Mouse (Mus musculus) left cerebral cortex, postnatal 25 days (tissue): ENCODE measurements around the gene Zmat5. TPM values are rescaled to one million over a fixed set of nuclear protein-coding genes. Genes with fewer than 3 reads are reported as not detected.

Experiments
- DNase-seq, 2 experiments: peaks; one replicate each; pipeline ENCODE4 v3.0.0; 2022; ENCODE audit warnings: low spot score in 2 of 2, mixed read lengths in 1 of 2
- intact Hi-C: fragments of 180-260 bp; cut with DNase I; formaldehyde crosslinking; loops from one replicate; pipeline ENCODE4 v1.15.1; 2025
- total RNA-seq, 2 experiments: library from RNA; stranded (reverse); gene quantifications; 2 replicates each; pipeline ENCODE4 v1.2.3; 2021

The Zmat5 gene
- total RNA-seq, 2 experiments from 2014 or later = 27.8 to 30.8 TPM

DNA sequence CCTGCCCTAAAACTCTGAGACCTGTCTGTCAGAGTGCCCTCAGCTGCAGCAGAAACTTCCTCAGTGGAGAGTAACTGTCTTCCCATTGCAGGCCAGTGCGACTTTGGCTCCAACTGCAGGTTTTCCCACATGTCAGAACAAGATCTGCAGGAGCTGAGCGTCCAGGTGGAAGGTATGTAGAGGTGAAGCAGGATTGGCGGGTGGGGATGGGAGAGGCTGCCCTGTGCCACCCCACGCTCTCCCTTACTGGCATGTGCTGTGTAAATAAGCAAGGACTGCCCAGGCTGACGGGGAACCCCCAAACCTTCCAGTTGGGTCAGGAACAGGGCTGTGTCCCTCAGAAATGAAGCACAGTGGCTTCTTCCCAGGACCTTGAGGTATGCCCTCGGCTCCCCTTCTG lies 25.6 kb downstream of the Zmat5 start:
- intact Hi-C loops = no loop called here
- no peak for DNase-seq

GRCm38 (mm10) chr11:4730913-4731312 lies 26.4 kb downstream of the Zmat5 start:
- intact Hi-C loops = no loop called here
- no peak for DNase-seq

GRCm38 (mm10) chr11:4731781-4732180 lies 27.3 kb downstream of the Zmat5 start:
- intact Hi-C loops = no loop called here
- no peak for DNase-seq

- no peak for DNase-seq
- intact Hi-C loops = no loop called here
Measured at GRCm38 (mm10) chr11:4734179-4734578, 29.7 kb downstream of the Zmat5 start.

GRCm38 (mm10) chr11:4736355-4736754 lies 31.9 kb downstream of the Zmat5 start:
- no peak for DNase-seq
- intact Hi-C loops = no loop called here

- no peak for DNase-seq
Measured at GRCm38 (mm10) chr11:4737682-4738081, 33.2 kb downstream of the Zmat5 start.

DNA sequence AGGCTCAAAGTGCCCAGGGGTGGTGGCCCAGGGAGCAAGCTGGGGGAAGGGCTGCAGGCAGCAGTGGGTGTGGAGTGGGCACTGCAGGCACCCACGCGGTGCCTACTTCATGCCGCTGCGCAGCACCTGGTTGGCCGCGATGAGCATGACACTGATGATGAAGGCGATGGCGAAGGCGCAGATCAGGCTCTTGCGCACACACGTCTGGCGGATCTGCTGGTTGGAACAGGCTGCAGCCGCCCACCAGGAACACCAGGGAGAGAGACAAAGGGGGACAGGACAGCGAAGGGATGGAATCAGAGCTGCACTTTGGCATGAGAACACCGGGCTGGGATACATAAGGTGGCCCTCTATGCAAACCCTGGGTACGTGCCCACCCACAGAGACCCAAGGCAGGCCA lies 34.2 kb downstream of the Zmat5 start:
- DNase-seq = no peak
- intact Hi-C loops = no loop called here

More at GRCm38 (mm10) chr11:4737682-4738081, 33.2 kb downstream of the Zmat5 start:
- intact Hi-C loops = no loop called here

- DNase-seq = no peak
- intact Hi-C loops = no loop called here
Measured at GRCm38 (mm10) chr11:4740785-4741184, 36.3 kb downstream of the Zmat5 start.

DNA sequence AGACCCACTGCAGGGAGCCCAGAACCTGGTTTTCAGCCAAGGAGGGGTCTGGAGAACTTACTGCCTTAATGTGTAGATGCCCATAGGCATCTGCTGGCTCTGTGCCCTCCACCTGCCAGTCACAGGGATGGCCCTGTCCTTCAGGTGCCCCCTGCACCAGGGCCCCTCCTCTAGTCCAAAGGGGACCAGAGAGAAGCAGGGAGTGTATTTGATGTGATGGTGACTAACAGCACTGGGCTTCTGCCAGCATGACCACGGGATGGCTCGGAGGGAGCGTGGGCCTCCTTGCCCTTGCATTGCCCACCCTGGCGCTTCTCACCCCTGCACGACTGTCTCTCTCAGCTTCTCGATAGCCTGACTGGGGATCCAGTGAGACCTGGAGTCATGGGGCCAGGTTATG lies 40.2 kb downstream of the Zmat5 start:
- intact Hi-C loops = no loop called here

GRCm38 (mm10) chr11:4745969-4746368 lies 41.5 kb downstream of the Zmat5 start:
- DNase-seq = no peak
- intact Hi-C loops = no loop called here

More for the DNA sequence above, 40.2 kb downstream of the Zmat5 start:
- DNase-seq = no peak

GRCm38 (mm10) chr11:4746733-4747132 lies 42.3 kb downstream of the Zmat5 start, which contains the start of gene Cabp7:
TSS of gene Cabp7 (minus strand) at chr11:4746778.
- intact Hi-C loops = no loop called here

GRCm38 (mm10) chr11:4747285-4747684 lies 42.8 kb downstream of the Zmat5 start:
- intact Hi-C loops = no loop called here
- no peak for DNase-seq

More at GRCm38 (mm10) chr11:4746733-4747132, 42.3 kb downstream of the Zmat5 start, which contains the start of gene Cabp7:
- no peak for DNase-seq

- intact Hi-C loops = no loop called here
Measured at GRCm38 (mm10) chr11:4750263-4750662, 45.8 kb downstream of the Zmat5 start.

GRCm38 (mm10) chr11:4752836-4753235 lies 48.4 kb downstream of the Zmat5 start:
- DNase-seq = no peak
- intact Hi-C loops = no loop called here

More at GRCm38 (mm10) chr11:4750263-4750662, 45.8 kb downstream of the Zmat5 start:
- no peak for DNase-seq

DNA sequence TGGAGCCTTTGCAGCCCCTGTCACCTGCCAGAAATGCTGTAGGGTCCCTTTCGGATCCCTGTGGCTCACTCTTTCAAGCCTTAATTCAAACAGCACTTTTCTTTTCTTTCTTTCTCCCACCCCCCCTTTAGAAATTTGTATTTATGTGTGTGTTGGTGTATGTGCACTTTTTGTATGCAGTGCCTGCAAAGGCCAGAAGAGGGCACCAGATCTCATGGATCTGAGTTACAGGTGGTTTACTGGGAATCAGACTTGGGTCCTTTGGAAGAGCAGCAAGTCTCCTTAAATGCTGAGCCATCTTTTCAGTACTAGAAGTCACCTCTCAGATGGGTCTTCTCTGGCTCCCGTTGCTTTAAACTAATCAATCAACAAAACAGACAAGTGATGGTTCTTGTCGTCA lies 49.6 kb downstream of the Zmat5 start:
- intact Hi-C loops = no loop called here
- DNase-seq = no peak

GRCm38 (mm10) chr11:4754867-4755266 lies 50.4 kb downstream of the Zmat5 start:
- intact Hi-C loops = no loop called here
- no peak for DNase-seq

GRCm38 (mm10) chr11:4756460-4756859 lies 52.0 kb downstream of the Zmat5 start:
- intact Hi-C loops = no loop called here
- no peak for DNase-seq

DNA sequence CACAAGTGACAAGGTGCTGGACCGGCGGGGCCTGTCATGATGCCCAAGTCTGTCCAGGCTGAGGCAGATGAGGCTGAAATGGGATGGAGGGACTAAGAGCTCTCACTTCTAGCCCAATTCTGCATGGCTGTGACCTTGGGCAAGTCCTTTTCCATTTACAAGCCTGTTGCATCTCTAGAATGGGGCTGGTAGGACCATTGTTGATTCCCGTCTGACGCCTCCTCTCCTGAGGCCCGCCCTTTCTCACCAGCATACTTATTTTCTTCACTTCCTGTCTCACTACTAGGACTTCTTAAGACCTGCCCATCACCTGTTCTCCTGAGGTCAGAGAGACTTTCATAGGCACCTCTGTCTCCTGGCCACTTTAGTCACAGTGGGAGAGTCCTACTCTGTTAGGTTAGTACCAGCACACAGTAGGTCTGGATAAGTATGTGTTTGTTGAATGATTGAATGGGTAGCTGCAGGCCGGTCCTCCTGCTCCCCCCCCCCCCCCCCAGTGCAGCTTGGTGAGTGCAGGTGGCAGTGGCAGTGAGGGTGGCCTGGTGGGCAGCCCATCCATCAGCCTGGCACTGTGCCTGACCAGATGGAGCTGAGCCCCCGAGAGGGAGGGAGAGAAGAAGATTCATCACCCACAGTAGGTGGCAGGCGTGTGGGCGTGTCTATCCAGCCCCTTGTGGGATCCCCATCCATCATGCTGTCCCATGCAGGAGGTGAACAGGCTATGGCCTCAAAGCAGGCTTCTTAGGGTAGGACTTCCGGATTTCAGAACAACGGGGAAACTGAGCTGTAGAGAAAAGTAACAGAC lies 52.7 kb downstream of the Zmat5 start:
- no peak for DNase-seq
- intact Hi-C loops = no loop called here

GRCm38 (mm10) chr11:4757789-4758158 lies 53.3 kb downstream of the Zmat5 start:
- no peak for DNase-seq
- intact Hi-C loops = no loop called here

DNA sequence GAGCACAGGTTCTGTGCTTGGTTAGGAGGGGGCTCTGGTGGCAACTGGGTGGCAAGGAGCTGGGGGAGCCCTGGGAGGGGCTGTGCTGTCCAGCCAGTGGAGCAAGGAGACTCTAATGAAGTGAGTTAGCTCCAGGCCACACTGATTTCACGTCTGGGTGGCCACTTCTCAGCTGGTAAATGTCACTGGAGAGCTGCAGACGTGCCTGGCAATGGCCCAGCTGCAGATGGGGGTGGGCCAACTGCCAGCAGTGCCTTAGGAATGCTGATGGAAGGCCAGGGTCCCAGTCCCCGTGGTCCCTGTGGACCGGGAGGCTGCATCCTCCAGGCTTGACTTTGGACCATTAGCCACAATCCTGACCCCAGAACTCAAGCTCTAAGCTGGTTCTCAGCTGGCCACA lies 56.0 kb downstream of the Zmat5 start:
- intact Hi-C loops = no loop called here
- DNase-seq = no peak

- DNase-seq = no peak
- intact Hi-C loops = no loop called here
Measured at GRCm38 (mm10) chr11:4761991-4762390, 57.5 kb downstream of the Zmat5 start.

DNA sequence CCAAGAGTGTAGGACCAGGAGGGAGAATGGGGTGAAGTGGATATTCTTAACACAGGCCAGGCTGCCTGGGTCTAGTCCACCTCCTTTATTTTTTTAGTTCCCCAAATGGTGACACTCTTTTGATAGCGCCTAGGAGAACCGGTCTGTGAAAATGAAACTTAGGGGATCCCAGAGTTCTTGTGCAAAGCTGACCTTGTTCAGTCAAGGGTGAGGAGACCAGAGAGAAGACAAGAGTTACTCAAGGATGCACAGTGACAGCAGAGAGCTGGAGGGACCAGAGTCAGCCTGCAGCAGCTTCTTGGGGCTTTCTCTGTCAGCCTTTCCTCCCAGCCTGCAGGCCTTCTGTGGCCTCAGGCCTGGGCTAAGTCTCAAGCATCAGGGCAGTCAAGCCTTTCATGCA lies 58.0 kb downstream of the Zmat5 start:
- DNase-seq = no peak
- intact Hi-C loops = no loop called here
